Mouse (Mus musculus): ENCODE measurements around the gene Ccdc85b.

DNA sequence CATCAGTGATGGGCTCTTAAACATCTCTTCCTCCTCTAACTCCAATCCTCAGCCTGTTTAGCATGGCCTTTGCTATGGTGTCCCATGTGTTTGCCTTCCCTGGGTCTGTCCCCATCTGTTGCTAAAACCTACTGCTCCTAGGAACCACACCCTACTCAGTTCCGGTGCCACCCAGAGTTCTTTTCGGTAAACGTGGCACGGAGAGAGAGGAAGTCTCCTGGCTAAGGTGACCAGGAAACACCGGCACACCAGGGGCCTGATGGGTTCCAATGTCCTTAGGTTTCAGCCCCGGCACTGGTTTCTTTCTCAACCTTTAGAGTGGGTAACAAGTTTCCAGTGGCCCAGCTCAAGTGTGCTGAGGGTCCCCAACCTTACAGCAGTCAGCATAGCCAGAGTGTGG lies 37.1 kb downstream of the Ccdc85b start:
- TF ChIP-seq ZC3H11A (IDR thresholded peaks at IDR 0.05; ENCODE audit: borderline replicate concordance, low read depth, low read length), result no peak
- no peak for TF ChIP-seq MAFK (IDR thresholded peaks at IDR 0.05; ENCODE audit: insufficient read depth, low read depth, low read length)
- no peak for TF ChIP-seq ZNF384 (IDR thresholded peaks at IDR 0.05; ENCODE audit: low read depth, low read length)
- TF ChIP-seq CHD2 (IDR thresholded peaks at IDR 0.05; ENCODE audit: low read depth, low read length), result no peak
- no peak for TF ChIP-seq HCFC1 (IDR thresholded peaks at IDR 0.05; ENCODE audit: borderline replicate concordance, insufficient read depth, low read length)
